Mouse (Mus musculus) hindbrain, embryonic 10.5 days (tissue): ENCODE results near the gene Gata2. TPM values are rescaled to one million over a fixed set of nuclear protein-coding genes. Genes with fewer than 3 reads are reported as not detected.
A peak's percentile ranks its signal among the peaks of the same experiment; 100 is the strongest.
"Not testable (repeated sequence)": the region's sequence is repeated elsewhere in the genome, so short reads cannot be mapped to it uniquely, and the experiment has no call there.

Experiments used
- DNase-seq: peaks from one replicate; pipeline ENCODE4 v3.0.0-alpha.2; 2017; ENCODE audit warnings: low spot score
- H3K27ac ChIP-seq: fragments of 300-500 bp; sonication (generic); 2 replicates; pipeline ENCODE4 v1.5.1; 2016; ENCODE audit warnings: mild to moderate bottlenecking, moderate library complexity
- H3K27me3 ChIP-seq: fragments of 300-500 bp; sonication (generic); 2 replicates; pipeline ENCODE4 v1.6.1; 2016; ENCODE audit warnings: mild to moderate bottlenecking; ENCODE audit not compliant: poor library complexity, insufficient read depth, severe bottlenecking
- H3K36me3 ChIP-seq: fragments of 300-500 bp; sonication (generic); 2 replicates; pipeline ENCODE4 v1.6.1; 2016; ENCODE audit warnings: mild to moderate bottlenecking, moderate library complexity
- H3K4me1 ChIP-seq: fragments of 300-500 bp; sonication (generic); replicated peaks from 2 replicates; pipeline ENCODE4 v1.6.1; 2016; ENCODE audit warnings: mild to moderate bottlenecking
- H3K4me3 ChIP-seq: fragments of 300-500 bp; sonication (generic); 2 replicates; pipeline ENCODE4 v1.5.1; 2016; ENCODE audit warnings: mild to moderate bottlenecking, moderate library complexity
- H3K9me3 ChIP-seq: fragments of 300-500 bp; sonication (generic); 2 replicates; pipeline ENCODE4 v1.6.1; 2016; ENCODE audit warnings: mild to moderate bottlenecking, moderate library complexity
- WGBS: fragments of 180-500 bp; shearing (Covaris S2); methylation state at CpG from one replicate; pipeline ENCODE4 v1.1.7; 2016; 5-methylcytosine and 5-hydroxymethylcytosine counted together
- polyA plus RNA-seq: library from polyadenylated mRNA; unstranded; fragments of >200 nt; fragmentation: Nextera tagmentation; extraction: Ambion mirVana; gene quantifications from 2 replicates; pipeline ENCODE4 v1.2.1, GENCODE M21; 2016

Gene Gata2
- 20.0 and 20.8 TPM in 2 replicates for polyA plus RNA-seq

DNA sequence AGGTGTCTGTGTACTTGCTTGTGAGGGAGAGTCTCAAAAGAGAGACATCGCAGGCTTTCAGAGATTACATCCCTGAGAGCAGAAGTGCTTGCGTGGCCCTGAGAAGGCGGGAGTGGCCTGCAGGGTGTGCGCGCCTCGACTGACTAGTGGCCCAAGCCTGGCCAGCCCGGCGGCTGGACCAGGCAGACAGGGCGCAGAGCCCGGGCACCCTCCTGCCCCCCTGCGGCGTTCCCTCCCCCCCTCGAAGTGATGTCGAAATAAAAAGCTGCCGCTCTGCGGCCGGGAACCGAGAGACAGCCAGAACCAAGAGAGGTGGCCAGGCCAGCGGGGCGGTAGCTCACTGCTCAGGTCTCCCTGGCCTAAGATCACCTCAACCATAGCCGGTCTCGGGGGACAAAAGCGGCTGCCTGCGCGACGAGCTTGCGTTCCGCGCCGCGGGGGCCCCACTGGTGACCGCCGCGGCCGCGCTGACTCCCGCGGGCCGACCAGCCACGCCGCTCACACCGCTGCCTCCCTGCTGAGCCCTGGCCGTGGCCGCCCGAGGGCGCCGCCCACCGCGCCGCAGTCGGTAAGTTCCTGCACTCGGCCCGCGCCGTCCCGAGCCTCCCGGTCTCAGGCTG is at the start of gene Gata2:
Gata2 (plus strand) TSS at position 459 of the 620 bp plus-strand sequence.
- under 1% methylated on average over 57 of the region's 57 CpGs for WGBS
- peak within 1 kb of the TSS; percentile 43 for H3K4me3 ChIP-seq
- H3K9me3 ChIP-seq: no peaks in the 10 kb centered on the region
- no peak for DNase-seq
- peaks cover 100% of the 10 kb centered on the region for H3K27me3 ChIP-seq
- H3K36me3 ChIP-seq: no peaks in the 10 kb centered on the region
- peak within 1 kb of the TSS; percentile 70 for H3K27ac ChIP-seq
- peaks cover 67% of the 10 kb centered on the region for H3K4me1 ChIP-seq

GRCm38 (mm10) chr6:88145793-88146192 is 47.9 kb upstream of the Gata2 start:
- Histone ChIP-seq H3K4me1 (peaks cover 6% of the 10 kb centered on the region; the same call in 1 of the 2 replicates), H3K27me3 (no peaks in the 10 kb centered on the region), H3K36me3 (no peaks in the 10 kb centered on the region), H3K27ac (no peak overlapping the region), H3K4me3 (no peak overlapping the region), H3K9me3 (no peaks in the 10 kb centered on the region)
- DNase-seq: no peak
- 85% methylated on average over 4 of the region's 4 CpGs for WGBS

GRCm38 (mm10) chr6:88146576-88146975 is 47.1 kb upstream of the Gata2 start:
- Histone ChIP-seq H3K9me3 (no peaks in the 10 kb centered on the region), H3K4me1 (0 out of 2 replicates have a peak, but pooled peaks cover 4% of the 10 kb centered on the region), H3K36me3 (no peaks in the 10 kb centered on the region), H3K27me3 (no peaks in the 10 kb centered on the region), H3K4me3 (no peak overlapping the region), H3K27ac (no peak overlapping the region)
- WGBS: 83% methylated on average over 8 of the region's 8 CpGs
- DNase-seq: no peak

DNA sequence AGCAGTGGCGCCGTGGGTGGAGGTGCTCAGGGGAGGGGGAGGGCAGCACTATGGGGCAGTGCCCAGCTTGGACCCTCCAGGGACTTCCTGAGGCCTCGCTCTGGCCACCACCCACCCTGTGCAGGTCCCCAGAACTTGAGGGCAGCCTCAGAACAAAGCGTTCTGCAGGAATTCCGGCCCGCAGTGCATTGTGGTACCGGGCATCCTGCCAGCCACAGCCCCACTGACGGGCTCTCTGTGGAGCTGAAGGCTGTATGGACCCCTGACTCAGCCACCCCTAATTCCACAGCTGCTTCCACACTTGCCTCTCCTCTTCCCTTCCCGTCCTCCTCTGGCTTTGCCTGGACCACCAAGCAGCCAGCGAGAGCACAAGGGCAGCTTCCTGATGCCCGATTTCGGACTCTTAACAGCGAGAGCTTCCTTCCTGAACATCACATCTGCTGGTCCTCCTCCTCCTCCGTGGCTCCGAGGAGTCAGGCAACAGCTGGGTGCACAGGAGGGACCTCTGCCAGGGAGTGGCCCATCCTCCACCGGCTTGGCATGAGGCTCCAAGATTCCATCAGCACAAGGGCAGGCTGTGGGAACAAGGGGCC is 46.2 kb upstream of the Gata2 start:
- WGBS: 81% methylated on average over 16 of the region's 16 CpGs
- Histone ChIP-seq H3K4me1 (0 out of 2 replicates have a peak, but pooled peaks cover 4% of the 10 kb centered on the region), H3K27me3 (no peaks in the 10 kb centered on the region), H3K36me3 (no peaks in the 10 kb centered on the region), H3K4me3 (no peak overlapping the region), H3K9me3 (no peaks in the 10 kb centered on the region), H3K27ac (no peak overlapping the region)
- DNase-seq: no peak

DNA sequence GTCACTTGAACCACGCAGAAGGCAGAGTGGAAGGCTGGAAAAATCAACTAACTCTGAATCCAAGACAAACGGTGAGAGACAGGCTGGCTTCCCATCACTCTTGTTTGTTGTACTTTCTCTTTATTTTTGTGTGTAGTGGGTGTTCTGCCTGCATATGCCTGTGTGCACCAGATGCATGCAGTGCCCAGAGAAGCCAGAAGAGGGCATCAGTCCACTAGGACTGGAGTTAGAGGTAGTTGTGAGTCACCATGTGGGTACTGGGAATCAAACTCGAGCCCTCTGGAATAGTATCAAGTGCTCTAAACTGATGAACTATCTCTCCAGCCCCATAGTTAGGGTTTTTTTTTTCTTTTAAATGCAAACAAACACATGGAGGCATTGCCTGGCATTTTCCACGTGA is 42.4 kb upstream of the Gata2 start:
- Histone ChIP-seq H3K4me1 (0 out of 2 replicates have a peak, but pooled peaks cover 4% of the 10 kb centered on the region), H3K27me3 (no peaks in the 10 kb centered on the region), H3K9me3 (no peaks in the 10 kb centered on the region), H3K4me3 (no peak overlapping the region), H3K36me3 (no peaks in the 10 kb centered on the region), H3K27ac (no peak overlapping the region)
- DNase-seq: no peak
- 76% methylated on average over 4 of the region's 4 CpGs for WGBS

DNA sequence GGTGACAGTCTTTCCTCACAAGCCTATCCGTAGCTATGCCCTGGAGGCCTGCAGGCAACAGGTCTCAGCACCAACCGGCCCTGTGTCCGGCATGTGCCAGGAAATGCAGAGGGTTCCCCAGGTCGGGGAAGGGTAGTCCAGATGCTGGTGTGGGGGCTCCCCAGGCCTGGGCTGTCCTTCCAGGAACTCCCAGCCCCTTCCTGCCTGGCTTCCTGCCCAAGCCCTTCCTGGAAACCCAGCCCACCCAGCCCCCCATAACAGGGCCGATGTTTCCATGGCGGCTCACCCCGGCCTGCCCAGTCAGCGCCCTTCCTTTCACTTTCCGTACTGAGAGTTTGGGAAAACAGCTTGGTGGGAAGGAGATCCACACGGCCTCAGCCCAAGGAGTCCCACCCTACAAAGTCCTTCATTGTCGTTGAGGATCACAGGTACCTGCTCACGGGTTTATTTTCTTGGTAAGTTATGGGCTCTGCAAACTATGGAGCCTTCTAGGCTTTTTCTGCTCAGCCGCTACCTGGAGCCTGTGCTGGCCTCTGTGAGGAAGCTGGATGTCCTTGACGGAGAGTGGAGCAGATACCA is 41.5 kb upstream of the Gata2 start:
- DNase-seq: no peak
- 84% methylated on average over 14 of the region's 14 CpGs for WGBS
- no peaks in the 10 kb centered on the region for H3K9me3 ChIP-seq
- H3K4me1 ChIP-seq: 0 out of 2 replicates have a peak, but pooled peaks cover 4% of the 10 kb centered on the region
- H3K36me3 ChIP-seq: no peaks in the 10 kb centered on the region
- no peak overlapping the region for H3K27ac ChIP-seq
- H3K4me3 ChIP-seq: no peak overlapping the region
- no peaks in the 10 kb centered on the region for H3K27me3 ChIP-seq

- WGBS: 76% methylated on average over 6 of the region's 6 CpGs
- Histone ChIP-seq H3K4me3 (no peak overlapping the region), H3K27ac (no peak overlapping the region), H3K36me3 (no peaks in the 10 kb centered on the region), H3K9me3 (no peaks in the 10 kb centered on the region), H3K27me3 (no peaks in the 10 kb centered on the region), H3K4me1 (0 out of 2 replicates have a peak, but pooled peaks cover 4% of the 10 kb centered on the region)
- DNase-seq: no peak
These were observed 40.7 kb upstream of the Gata2 start for GRCm38 (mm10) chr6:88152979-88153378.

GRCm38 (mm10) chr6:88155614-88156013 is 38.1 kb upstream of the Gata2 start:
- not testable (repeated sequence) for H3K4me3 ChIP-seq, H3K27me3 ChIP-seq, H3K9me3 ChIP-seq, H3K27ac ChIP-seq, DNase-seq, H3K4me1 ChIP-seq, H3K36me3 ChIP-seq
- 92% methylated on average over 6 of the region's 6 CpGs for WGBS

- no peaks in the 10 kb centered on the region for H3K9me3 ChIP-seq
- H3K4me1 ChIP-seq: no peaks in the 10 kb centered on the region
- H3K4me3 ChIP-seq: no peak overlapping the region
- WGBS: 87% methylated on average over 5 of the region's 5 CpGs
- no peak for DNase-seq
- no peaks in the 10 kb centered on the region for H3K36me3 ChIP-seq
- H3K27me3 ChIP-seq: no peaks in the 10 kb centered on the region
- H3K27ac ChIP-seq: no peak overlapping the region
These were observed 34.9 kb upstream of the Gata2 start for GRCm38 (mm10) chr6:88158790-88159189.

GRCm38 (mm10) chr6:88166054-88166453 is 27.6 kb upstream of the Gata2 start:
- Histone ChIP-seq H3K9me3 (no peaks in the 10 kb centered on the region), H3K4me3 (no peak overlapping the region), H3K27me3 (no peaks in the 10 kb centered on the region), H3K4me1 (peaks cover 13% of the 10 kb centered on the region; the same call in 1 of the 2 replicates), H3K27ac (no peak overlapping the region), H3K36me3 (no peaks in the 10 kb centered on the region)
- WGBS: 91% methylated on average over 9 of the region's 9 CpGs
- DNase-seq: no peak

- WGBS: 95% methylated on average over 3 of the region's 3 CpGs
- Histone ChIP-seq H3K27ac (no peak overlapping the region), H3K4me3 (no peak overlapping the region), H3K27me3 (no peaks in the 10 kb centered on the region; the same call in 1 of the 2 replicates), H3K4me1 (no peaks in the 10 kb centered on the region), H3K9me3 (peaks cover 10% of the 10 kb centered on the region; the same call in 1 of the 2 replicates), H3K36me3 (no peaks in the 10 kb centered on the region)
- DNase-seq: no peak
These were observed 19.5 kb upstream of the Gata2 start for GRCm38 (mm10) chr6:88174191-88174590.

GRCm38 (mm10) chr6:88174676-88175075 is 19.0 kb upstream of the Gata2 start:
- peaks cover 10% of the 10 kb centered on the region; the same call in 1 of the 2 replicates for H3K9me3 ChIP-seq
- no peaks in the 10 kb centered on the region; the same call in 1 of the 2 replicates for H3K27me3 ChIP-seq
- H3K4me1 ChIP-seq: no peaks in the 10 kb centered on the region
- no peaks in the 10 kb centered on the region for H3K36me3 ChIP-seq
- no peak overlapping the region for H3K27ac ChIP-seq
- H3K4me3 ChIP-seq: no peak overlapping the region
- DNase-seq: no peak
- WGBS: 91% methylated on average over 2 of the region's 2 CpGs

DNA sequence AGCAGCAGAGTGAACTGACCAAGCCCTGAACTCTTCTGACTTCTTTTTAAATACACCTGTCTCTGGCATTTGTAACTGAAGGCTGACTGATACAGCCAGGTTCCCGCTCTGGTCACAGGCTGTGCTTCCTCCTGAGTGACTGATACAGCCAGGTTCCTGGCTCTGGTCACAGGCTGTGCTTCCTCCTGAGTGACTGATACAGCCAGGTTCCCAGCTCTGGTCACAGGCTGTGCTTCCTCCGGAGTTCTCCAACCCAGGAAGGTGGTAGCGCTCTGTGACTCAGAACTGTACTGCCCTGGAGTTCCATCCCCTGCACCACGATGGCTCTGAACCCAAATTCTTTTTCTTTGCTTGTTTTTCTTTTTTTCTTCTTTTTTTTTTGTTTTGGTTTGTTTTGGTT is 9.0 kb upstream of the Gata2 start:
- Histone ChIP-seq H3K27me3 (peaks cover 41% of the 10 kb centered on the region), H3K27ac (no peak overlapping the region), H3K9me3 (no peaks in the 10 kb centered on the region), H3K36me3 (no peaks in the 10 kb centered on the region), H3K4me1 (peaks cover 11% of the 10 kb centered on the region), H3K4me3 (no peak overlapping the region)
- WGBS: 69% methylated on average over 4 of the region's 4 CpGs
- no peak for DNase-seq
